28 mouse cellular contexts compared by ENCODE assay signal in genomic region chr6:55065903-55066302, GRCm38 (mm10). TPM values are rescaled to one million over a fixed set of nuclear protein-coding genes. Genes with fewer than 3 reads are reported as not detected.
DNase-seq lines count a peak whose midpoint lies in the region; ATAC-seq lines count a peak whose summit lies in the region.
"Had no signal": no experiment of that assay in that cellular context is flagged by ENCODE, and none has a peak within 500 bp of the region (broad histone marks: within the 10 kb centered on the region; RNA-seq: fewer than 3 reads in every experiment).

No protein-coding gene starts in this region.

- H3K4me1 ChIP-seq in midbrain, embryonic 11.5 days (ENCODE audit: control insufficient read depth, insufficient read depth, low read length), result no peaks in the 10 kb centered on the region
- no peaks in the 10 kb centered on the region for H3K4me1 ChIP-seq in midbrain, embryonic 15.5 days
- H3K4me1 ChIP-seq: embryonic facial prominence, embryonic 13.5 days; embryonic facial prominence, embryonic 15.5 days; forebrain, embryonic 10.5 days; forebrain, embryonic 12.5 days had no signal

- H3K27me3 ChIP-seq in midbrain, embryonic 11.5 days (ENCODE audit: control insufficient read depth, insufficient read depth, low read length), result no peaks in the 10 kb centered on the region
- H3K27me3 ChIP-seq in midbrain, embryonic 15.5 days (replicated peaks), result no peaks in the 10 kb centered on the region
- H3K27me3 ChIP-seq: CH12.LX; embryonic facial prominence, embryonic 13.5 days; embryonic facial prominence, embryonic 15.5 days; forebrain, embryonic 12.5 days; Patski had no signal

- 95% methylated on average over 2 of the region's 2 CpGs for WGBS in midbrain, embryonic 11.5 days
- WGBS in midbrain, embryonic 15.5 days, result 97% methylated on average over 2 of the region's 2 CpGs

- H3K27ac ChIP-seq in midbrain, embryonic 11.5 days (ENCODE audit: low read depth, low read length), result no peak overlapping the region
- H3K27ac ChIP-seq in midbrain, embryonic 15.5 days, result no peak overlapping the region
- H3K27ac ChIP-seq: embryonic facial prominence, embryonic 13.5 days; embryonic facial prominence, embryonic 15.5 days; forebrain, embryonic 10.5 days; forebrain, embryonic 12.5 days had no signal

- ATAC-seq in frontal cortex, adult (ENCODE audit: low TSS enrichment), result peak; percentile 84
- no peak for ATAC-seq in midbrain, embryonic 11.5 days (ENCODE audit: low FRiP score)
- no peak for ATAC-seq in midbrain, embryonic 15.5 days (replicated peaks)
- ATAC-seq: activated CD4-positive, CD25-positive, alpha-beta regulatory T cell, adult 4 months; CD4-positive, CD25-positive, alpha-beta regulatory T cell, adult 4 months; forebrain, embryonic 14.5 days; forebrain, embryonic 16.5 days; Patski had no signal

- no peak overlapping the region for H3K4me2 ChIP-seq in midbrain, embryonic 11.5 days
- no peak overlapping the region for H3K4me2 ChIP-seq in midbrain, embryonic 15.5 days
- H3K4me2 ChIP-seq: embryonic facial prominence, embryonic 13.5 days; embryonic facial prominence, embryonic 15.5 days; forebrain, embryonic 12.5 days had no signal

- peaks cover 14% of the 10 kb centered on the region for H3K36me3 ChIP-seq in midbrain, embryonic 11.5 days (ENCODE audit: control insufficient read depth, insufficient read depth, low read length)
- peaks cover 61% of the 10 kb centered on the region for H3K36me3 ChIP-seq in midbrain, embryonic 15.5 days (replicated peaks)

- H3K9me3 ChIP-seq in midbrain, embryonic 11.5 days (ENCODE audit: control insufficient read depth, low read length), result no peaks in the 10 kb centered on the region
- H3K9me3 ChIP-seq in midbrain, embryonic 15.5 days, result no peaks in the 10 kb centered on the region
- H3K9me3 ChIP-seq: embryonic facial prominence, embryonic 13.5 days; embryonic facial prominence, embryonic 15.5 days; forebrain, embryonic 10.5 days; forebrain, embryonic 12.5 days; G1E had no signal

- no peak overlapping the region for H3K4me3 ChIP-seq in midbrain, embryonic 11.5 days (ENCODE audit: low read depth, low read length)
- H3K4me3 ChIP-seq in midbrain, embryonic 15.5 days, result no peak overlapping the region
- H3K4me3 ChIP-seq: embryonic facial prominence, embryonic 13.5 days; embryonic facial prominence, embryonic 15.5 days; erythroblast, embryonic 14.5 days; forebrain, embryonic 10.5 days; forebrain, embryonic 12.5 days had no signal

- DNase-seq in frontal cortex, postnatal 36 days (ENCODE audit: low spot score in 2 of 2), result no peak
- peak; percentile 37 for DNase-seq in midbrain, embryonic 11.5 days (ENCODE audit: low spot score, missing footprints)
- peak; percentile 45 for DNase-seq in brain, adult 2 months (ENCODE audit: low read depth, low spot score)
- DNase-seq: adrenal gland, adult 8-10 months; adrenal gland, postnatal 14 days; adrenal gland, postnatal 36 days; B cell, adult 2 months; cerebellum, adult 11 months; cerebellum, adult 18-20 months; cerebellum, adult 8-10 months; cerebellum, adult 9-11 months; cerebellum, postnatal 14 days; cerebellum, postnatal 36 days; embryo, embryonic 11 days had no signal

- H3K9ac ChIP-seq in midbrain, embryonic 11.5 days (ENCODE audit: low read length), result no peak overlapping the region
- no peak overlapping the region for H3K9ac ChIP-seq in midbrain, embryonic 15.5 days
- H3K9ac ChIP-seq: embryonic facial prominence, embryonic 13.5 days; embryonic facial prominence, embryonic 15.5 days; forebrain, embryonic 12.5 days had no signal

RNA-seq across cellular contexts. Expression of gene Gars, which starts 28.1 kb away (rescaled TPM):
- 225 and 241 TPM in 2 replicates for polyA plus RNA-seq in midbrain, embryonic 11.5 days (2014; fragmentation: Nextera tagmentation; extraction: Ambion mirVana)
- polyA plus RNA-seq in midbrain, embryonic 15.5 days (2015; fragmentation: Nextera tagmentation; extraction: Ambion mirVana), result 216 and 219 TPM in 2 replicates

Comparison
In these comparisons a context has a peak if more than half of its experiments do, and no peak if none do; other contexts are left out.
1. DNase-seq: peak in midbrain, embryonic 11.5 days (single experiment) and brain, adult 2 months (single experiment); none in frontal cortex, postnatal 36 days (0 of 2).